Mouse (Mus musculus) kidney, postnatal 10 days (tissue): Measurements from ENCODE around the gene Atp2a2.

Source experiments
- DNase-seq: peaks from one replicate; pipeline ENCODE4 v3.0.0; 2021; ENCODE audit warnings: mixed read lengths

The Atp2a2 gene

GRCm38 (mm10) chr5:122519043-122519660, 17.1 kb upstream of the Atp2a2 start:
- DNase-seq, result no peak

GRCm38 (mm10) chr5:122518247-122518646, 16.2 kb upstream of the Atp2a2 start:
- no peak for DNase-seq

- no peak for DNase-seq
These were observed 14.9 kb upstream of the Atp2a2 start for GRCm38 (mm10) chr5:122516901-122517300.

- no peak for DNase-seq
These were observed 14.2 kb upstream of the Atp2a2 start for GRCm38 (mm10) chr5:122516029-122516730.

GRCm38 (mm10) chr5:122514127-122514521, 12.1 kb upstream of the Atp2a2 start:
- DNase-seq, result no peak

- peak; percentile 57 for DNase-seq
These were observed 11.5 kb upstream of the Atp2a2 start for GRCm38 (mm10) chr5:122513421-122514126.

- DNase-seq, result peak; percentile 31
These were observed 10.0 kb upstream of the Atp2a2 start for GRCm38 (mm10) chr5:122512011-122512410.

GRCm38 (mm10) chr5:122511405-122511804, 9.4 kb upstream of the Atp2a2 start:
- DNase-seq, result peak; percentile 19

- peak; percentile 69 for DNase-seq
These were observed 8.7 kb upstream of the Atp2a2 start for GRCm38 (mm10) chr5:122510651-122511157.

GRCm38 (mm10) chr5:122509608-122510007, 7.6 kb upstream of the Atp2a2 start:
- DNase-seq, result no peak

- no peak for DNase-seq
These were observed 6.9 kb upstream of the Atp2a2 start for GRCm38 (mm10) chr5:122508861-122509306.

- DNase-seq, result no peak
These were observed 5.4 kb upstream of the Atp2a2 start for GRCm38 (mm10) chr5:122507396-122507795.

GRCm38 (mm10) chr5:122506462-122506861, 4.4 kb upstream of the Atp2a2 start:
- no peak for DNase-seq

GRCm38 (mm10) chr5:122505554-122505953, 3.5 kb upstream of the Atp2a2 start:
- DNase-seq, result no peak

GRCm38 (mm10) chr5:122503760-122504119, 1.7 kb upstream of the Atp2a2 start:
- DNase-seq, result no peak

- no peak for DNase-seq
These were observed 1.2 kb upstream of the Atp2a2 start for GRCm38 (mm10) chr5:122503015-122503759.

GRCm38 (mm10) chr5:122501101-122502076, 636 bp downstream of the Atp2a2 start:
- peak; percentile 84 for DNase-seq

GRCm38 (mm10) chr5:122500563-122500962, 1.5 kb downstream of the Atp2a2 start:
- DNase-seq, result no peak

- DNase-seq, result no peak
These were observed 1.9 kb downstream of the Atp2a2 start for GRCm38 (mm10) chr5:122500141-122500540.

GRCm38 (mm10) chr5:122498046-122498445, 4.0 kb downstream of the Atp2a2 start:
- no peak for DNase-seq

GRCm38 (mm10) chr5:122496990-122497389, 5.0 kb downstream of the Atp2a2 start:
- DNase-seq, result no peak

GRCm38 (mm10) chr5:122494449-122494848, 7.6 kb downstream of the Atp2a2 start:
- no peak for DNase-seq
